Mouse (Mus musculus) frontal cortex, postnatal 36 days (tissue): ENCODE results near the gene Dscaml1.

ENCODE experiments used
- DNase-seq, 2 experiments: peaks; one replicate each; pipeline ENCODE4 v3.0.0; 2022; ENCODE audit warnings: low spot score in 2 of 2

Gene Dscaml1

GRCm38 (mm10) chr9:45632520-45632919, 206.1 kb downstream of the Dscaml1 start:
- no peak for DNase-seq

DNA sequence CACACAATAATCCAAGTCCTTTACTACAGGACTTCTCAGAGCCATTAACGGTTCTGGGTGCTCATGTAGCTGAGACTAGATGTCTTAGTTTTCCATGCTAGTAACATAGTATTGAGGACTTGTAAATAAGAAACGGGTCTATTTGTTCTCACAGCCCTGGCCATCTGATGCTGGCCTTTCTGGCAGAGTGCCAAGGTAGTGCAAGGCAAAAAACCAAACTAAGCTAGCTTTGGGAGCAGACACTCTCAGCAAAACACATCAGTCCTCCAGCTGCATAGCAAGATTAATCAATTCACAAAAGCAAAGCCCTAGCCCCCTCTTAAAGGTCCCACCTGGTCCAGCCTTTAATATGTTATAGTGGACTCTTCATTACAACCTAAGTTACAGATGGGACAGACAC, 206.6 kb downstream of the Dscaml1 start:
- no peak for DNase-seq

DNA sequence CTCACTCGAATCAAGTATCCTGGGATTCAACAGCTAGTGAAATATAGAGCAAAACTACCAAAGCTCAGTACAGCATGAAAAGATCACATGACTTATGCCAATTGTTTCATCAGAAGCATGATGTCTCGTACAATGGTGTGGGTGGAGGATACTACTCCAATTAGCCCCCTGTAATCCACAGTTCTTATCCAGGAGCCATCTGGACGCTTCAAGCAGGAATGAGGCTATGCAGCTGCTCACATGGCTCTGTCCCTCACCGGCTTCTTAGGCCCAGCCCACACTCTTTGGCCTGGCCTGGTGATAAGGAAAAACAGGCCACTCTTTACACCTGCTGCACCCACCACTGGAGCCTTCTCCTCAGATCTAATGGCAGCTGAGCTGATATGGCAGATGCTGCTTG, 208.6 kb downstream of the Dscaml1 start:
- DNase-seq: no peak

- no peak for DNase-seq
Measured at GRCm38 (mm10) chr9:45637346-45637745, 210.9 kb downstream of the Dscaml1 start.

DNA sequence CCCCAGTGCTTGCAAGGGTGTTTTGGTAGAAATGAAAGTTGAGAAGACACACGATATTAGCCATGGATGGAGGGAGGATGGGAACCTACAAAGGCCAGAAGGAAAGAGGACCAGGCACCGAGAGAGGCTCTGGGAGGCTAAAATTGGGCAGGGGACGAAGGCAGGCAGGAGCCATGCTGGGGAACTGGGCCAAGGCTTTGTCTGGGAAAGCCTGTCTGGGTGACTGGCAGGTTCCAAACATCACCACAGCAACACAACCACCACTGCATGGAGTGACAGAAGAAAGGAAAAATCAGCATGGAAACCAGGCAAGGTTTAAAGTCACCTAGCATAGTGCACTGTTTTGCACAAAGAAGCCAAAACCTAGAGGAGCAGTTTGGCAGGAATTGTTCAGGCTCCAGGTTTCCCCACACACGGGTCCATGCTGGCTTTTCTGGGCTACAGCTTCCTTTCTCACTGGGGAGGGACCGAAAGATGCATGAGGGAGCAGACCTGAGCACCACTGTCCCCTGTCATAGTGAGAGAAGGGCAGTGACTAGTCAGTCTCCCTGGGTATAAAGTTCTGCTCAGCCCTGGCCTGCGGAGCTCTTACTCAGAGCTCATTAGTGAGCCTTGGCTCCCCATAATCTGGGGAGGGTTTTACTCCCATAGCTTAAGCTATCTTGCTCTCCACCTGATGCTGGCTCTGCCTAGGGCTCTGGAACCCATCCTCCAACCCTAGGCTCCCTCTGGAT, 211.9 kb downstream of the Dscaml1 start:
- no peak for DNase-seq

GRCm38 (mm10) chr9:45644833-45645388, 218.5 kb downstream of the Dscaml1 start:
- DNase-seq: no peak

DNA sequence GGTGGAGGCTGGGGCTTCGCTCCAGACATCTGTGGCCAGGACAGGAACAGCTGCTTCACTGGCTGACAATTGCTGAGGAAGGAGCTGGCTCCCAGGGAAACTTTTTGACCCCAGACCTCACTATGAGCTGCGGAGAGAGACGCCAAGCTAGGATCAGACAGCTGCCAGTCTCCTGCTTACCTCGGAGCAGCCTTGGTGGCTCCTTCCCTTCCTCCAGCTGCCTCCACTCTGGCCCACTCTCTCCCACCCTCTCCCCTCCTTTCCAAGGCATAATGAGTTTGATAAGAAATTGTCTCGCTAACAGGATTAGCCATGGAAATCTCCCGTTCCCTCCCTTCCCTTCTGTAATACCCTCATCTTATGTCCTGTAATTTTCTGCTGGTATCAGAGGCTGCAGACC, 219.1 kb downstream of the Dscaml1 start:
- no peak for DNase-seq

DNA sequence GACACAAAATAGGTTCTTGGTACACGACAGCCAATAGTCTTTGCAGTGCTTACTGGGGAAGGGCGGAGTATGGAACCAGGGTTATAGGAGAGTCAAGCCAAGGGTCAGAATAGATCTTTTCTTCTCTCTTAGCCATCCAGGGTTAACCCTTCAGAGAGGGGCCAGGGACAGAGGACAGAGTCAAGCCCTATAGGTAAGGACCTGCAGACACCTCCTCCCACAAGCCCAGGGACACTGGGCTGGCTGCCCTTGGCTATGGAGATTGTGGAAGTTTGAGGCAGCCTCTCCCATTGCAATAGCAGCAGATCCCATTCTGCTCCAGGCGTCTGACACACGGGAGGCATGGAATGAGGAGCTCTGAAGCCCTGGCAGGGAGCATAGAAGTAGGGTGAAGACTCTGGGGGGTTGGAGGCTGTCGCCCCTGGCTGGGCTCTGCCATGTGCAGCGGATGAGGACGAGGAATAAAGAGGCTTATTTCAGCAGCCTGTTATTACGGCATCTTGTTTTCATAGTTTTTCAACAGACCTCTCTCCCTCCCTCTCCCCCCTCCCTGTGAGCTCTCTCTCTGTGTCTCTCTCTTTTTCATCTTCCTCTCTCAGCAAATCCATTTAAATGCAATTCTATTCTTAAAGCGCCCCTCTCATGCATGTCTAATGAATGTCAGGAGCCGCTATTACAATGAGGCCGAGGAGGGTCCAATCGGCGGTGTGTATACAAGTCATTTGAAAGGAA, 224.8 kb downstream of the Dscaml1 start:
- no peak for DNase-seq

- no peak for DNase-seq
Measured at GRCm38 (mm10) chr9:45651810-45652177, 225.4 kb downstream of the Dscaml1 start.

GRCm38 (mm10) chr9:45657172-45658062, 231.0 kb downstream of the Dscaml1 start:
- DNase-seq: no peak

- no peak for DNase-seq
Measured at GRCm38 (mm10) chr9:45660191-45660590, 233.8 kb downstream of the Dscaml1 start.

GRCm38 (mm10) chr9:45662471-45662870, 236.0 kb downstream of the Dscaml1 start:
- DNase-seq: no peak

DNA sequence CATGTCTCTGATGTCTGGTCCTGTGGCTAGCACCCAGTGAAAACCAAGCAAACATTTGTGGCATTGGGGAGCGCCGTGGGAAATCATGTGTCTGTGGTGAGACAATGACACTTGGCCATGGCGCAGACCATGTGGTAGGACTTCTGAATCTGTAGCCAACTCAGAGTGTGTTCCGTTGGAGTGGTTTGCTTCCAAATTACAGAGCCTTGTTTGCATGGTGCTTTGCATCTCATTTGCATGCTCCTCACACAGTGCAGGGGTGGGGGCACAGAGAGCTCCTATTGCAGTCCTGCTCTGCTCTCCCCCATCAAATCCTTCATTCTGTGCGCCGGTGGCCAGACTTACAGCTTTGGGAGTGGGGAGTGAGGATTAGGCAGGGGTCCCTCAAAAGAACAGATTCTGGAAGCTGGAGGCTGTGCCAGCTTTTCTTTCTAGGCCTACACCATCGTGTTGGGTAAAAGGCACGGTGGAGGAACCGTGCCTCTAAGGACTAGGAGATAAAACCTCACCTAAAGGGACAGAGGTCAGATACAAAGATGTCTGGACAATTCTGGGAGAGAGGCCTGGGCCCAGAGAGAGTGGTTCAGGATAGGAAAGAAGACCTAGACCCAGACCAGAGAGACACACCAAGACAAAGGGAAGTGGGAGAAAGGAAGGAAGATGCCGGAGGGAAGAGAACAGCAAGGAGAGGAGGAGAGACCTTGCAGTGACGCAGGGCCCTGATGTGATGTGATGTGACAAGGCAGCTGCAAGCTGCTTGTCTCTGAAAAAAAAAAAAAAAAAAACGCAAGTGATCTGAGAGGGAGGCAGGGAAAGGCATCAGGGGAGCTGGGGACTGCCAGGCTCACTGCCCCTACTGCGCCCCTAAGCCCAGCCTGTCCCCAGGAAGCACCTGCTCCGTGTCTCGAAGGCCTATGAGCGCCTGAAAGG, 237.2 kb downstream of the Dscaml1 start:
- peak; percentile 58 to 75 for DNase-seq

- no peak for DNase-seq
Measured at GRCm38 (mm10) chr9:45664326-45664725, 237.9 kb downstream of the Dscaml1 start.

DNA sequence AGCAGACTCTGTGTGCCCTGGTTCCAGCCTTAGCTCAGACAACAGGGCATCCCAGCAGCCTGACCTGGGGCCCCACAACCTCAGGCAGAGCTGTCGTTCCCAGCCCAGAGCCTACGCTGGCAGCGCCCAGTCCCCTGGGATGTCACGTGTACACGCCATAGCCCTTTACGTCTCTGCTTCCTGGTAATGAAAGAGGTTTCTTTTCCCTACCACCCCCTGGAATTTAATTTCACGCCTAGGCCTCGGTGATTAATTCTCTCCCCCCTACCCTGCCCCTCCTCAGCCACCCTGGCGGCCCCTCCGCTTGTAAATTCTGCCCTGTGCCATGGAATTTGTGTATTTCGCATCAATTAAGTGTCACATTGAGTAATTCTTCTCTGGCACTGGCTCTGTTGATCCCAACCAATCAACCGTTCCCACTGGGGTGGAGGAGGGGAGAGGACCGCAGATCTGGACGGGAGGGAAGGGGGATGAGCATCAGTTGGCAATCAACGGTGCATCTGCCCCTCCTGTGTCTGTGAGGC, 238.5 kb downstream of the Dscaml1 start:
- DNase-seq: no peak

GRCm38 (mm10) chr9:45675931-45676330, 249.5 kb downstream of the Dscaml1 start:
- DNase-seq: no peak

DNA sequence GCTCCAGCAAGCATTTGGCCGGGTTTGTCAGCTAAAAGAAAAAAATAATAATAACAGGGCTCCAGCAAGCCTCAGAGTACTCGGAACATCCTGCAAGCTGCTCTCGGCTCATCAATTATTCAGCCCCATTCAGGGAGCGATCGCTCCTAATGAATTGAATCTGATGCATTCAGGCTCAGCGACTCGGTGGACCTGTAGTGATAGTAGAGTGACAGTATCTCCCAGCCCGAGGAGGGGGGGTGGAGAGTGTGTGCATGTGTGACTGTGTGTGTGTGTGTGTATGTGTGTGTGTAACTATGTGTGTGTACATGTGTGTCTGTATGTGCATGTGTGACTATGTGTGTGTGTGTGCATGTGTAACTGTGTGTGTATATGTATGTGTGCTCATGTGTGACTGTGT, 250.2 kb downstream of the Dscaml1 start:
- DNase-seq: no peak

- DNase-seq: peak in 1 of 2 experiments; percentile 35
Measured at GRCm38 (mm10) chr9:45677236-45677781, 250.9 kb downstream of the Dscaml1 start.

- peak; percentile 28 for DNase-seq
Measured at GRCm38 (mm10) chr9:45677952-45678663, 251.7 kb downstream of the Dscaml1 start.

DNA sequence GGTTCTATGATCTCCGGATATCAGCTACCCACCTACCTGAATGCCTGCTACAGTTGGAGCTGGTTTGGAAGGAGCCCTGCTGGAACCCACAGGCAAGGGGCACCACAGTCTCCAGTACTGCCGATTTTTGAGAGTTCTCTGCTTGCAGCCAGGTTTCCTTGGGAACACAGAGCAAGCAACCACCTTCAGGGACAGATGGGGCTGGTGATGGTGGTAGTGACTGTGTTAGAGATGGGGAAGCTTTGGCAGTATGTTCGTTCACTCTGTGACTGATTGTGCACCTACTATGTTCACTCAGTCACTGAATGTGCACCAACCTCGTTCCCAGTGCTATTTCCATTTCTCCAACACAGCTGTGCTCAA, 252.2 kb downstream of the Dscaml1 start:
- peak; percentile 46 to 48 for DNase-seq
